Mouse (Mus musculus): ENCODE data around the gene Pxylp1.

DNA sequence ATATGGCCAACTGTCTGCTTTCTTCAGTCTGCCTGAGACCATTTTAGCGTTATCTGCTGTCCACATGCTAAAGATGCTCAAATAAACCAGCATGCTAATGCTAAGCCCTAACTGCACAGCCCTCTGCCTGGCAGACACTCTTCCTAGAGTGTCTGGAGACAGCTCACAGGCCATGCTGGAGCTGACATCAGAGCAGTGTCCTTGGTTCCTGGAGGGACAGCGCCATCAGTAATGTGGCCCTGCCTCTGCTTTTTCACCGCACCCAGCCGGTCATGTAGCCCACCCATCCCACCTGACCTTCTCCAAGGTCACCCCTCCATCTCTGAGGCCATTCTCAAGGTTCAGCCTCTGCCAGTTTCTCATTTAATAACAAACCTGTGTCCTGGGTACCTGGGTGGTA lies 60.0 kb downstream of the Pxylp1 start:
- TF ChIP-seq CHD1 (IDR thresholded peaks at IDR 0.05; ENCODE audit: low read depth, low read length) (no peak), ZKSCAN1 (IDR thresholded peaks at IDR 0.05; ENCODE audit: borderline replicate concordance, low read depth, low read length) (no peak), CTCF (conservative IDR thresholded peaks at IDR 0.05 in 1 of 2, IDR thresholded peaks at IDR 0.05 in 1 of 2; ENCODE audit: low read depth in 2 of 2, low read length in 2 of 2) (no peak), USF2 (conservative IDR thresholded peaks at IDR 0.05; ENCODE audit: low read depth, low read length) (no peak)
